Comparison of ENCODE assay signal across 12 mouse cellular contexts in genomic region chrX:149762853-149763252, GRCm38 (mm10). TPM values are rescaled to one million over a fixed set of nuclear protein-coding genes. Genes with fewer than 3 reads are reported as not detected.
DNase-seq lines count a peak whose midpoint lies in the region; ATAC-seq and TF ChIP-seq lines count a peak whose summit lies in the region.
"Not testable (repeated sequence)": the region's sequence is repeated elsewhere in the genome, so short reads cannot be mapped to it uniquely, and the experiment has no call there.
"Had no signal": no experiment of that assay in that cellular context is flagged by ENCODE, and none has a peak within 500 bp of the region (broad histone marks: within the 10 kb centered on the region; RNA-seq: fewer than 3 reads in every experiment).

No protein-coding gene starts in this region.

- not testable (repeated sequence) for TF ChIP-seq POLR2A in ES-Bruce4 (IDR thresholded peaks at IDR 0.05; ENCODE audit: insufficient read depth, low read length)

- not testable (repeated sequence) for H3K4me2 ChIP-seq in hindbrain, postnatal 0 days (ENCODE audit: low read depth, low read length); liver, postnatal 0 days (ENCODE audit: low read depth, low read length)

- ATAC-seq in hindbrain, postnatal 0 days; liver, postnatal 0 days: not testable (repeated sequence)

- peak; percentile 8 for TF ChIP-seq CTCF in ES-Bruce4 (IDR thresholded peaks at IDR 0.05; ENCODE audit: low read depth, low read length)
- TF ChIP-seq CTCF in hindbrain, postnatal 0 days (IDR thresholded peaks at IDR 0.05; ENCODE audit: low read depth) = peak; percentile 31; the same call in 1 of the 2 replicates
- peak; percentile 33 for TF ChIP-seq CTCF in liver, postnatal 0 days (IDR thresholded peaks at IDR 0.05; ENCODE audit: low read depth)

- DNase-seq in adrenal gland, postnatal 14 days = peak; percentile 58
- DNase-seq in cerebellum, postnatal 36 days = peak; percentile 1 to 41
- DNase-seq in hindbrain, postnatal 0 days (ENCODE audit: low spot score); liver, postnatal 0 days: not testable (repeated sequence)
- peak; percentile 3 to 46 for DNase-seq in kidney, postnatal 4 days
- DNase-seq in retina, embryonic 14.5 days (ENCODE audit: low spot score) = peak; percentile 43
- peak; percentile 22 for DNase-seq in urinary bladder, adult 2 months (ENCODE audit: low spot score)

- not testable (repeated sequence) for H3K27ac ChIP-seq in ES-Bruce4 (ENCODE audit: insufficient read depth, low read length); hindbrain, postnatal 0 days; liver, postnatal 0 days (ENCODE audit: low read depth)

- H3K36me3 ChIP-seq in ES-Bruce4 (ENCODE audit: control insufficient read depth, insufficient read depth, low read length, poor library complexity, severe bottlenecking); hindbrain, postnatal 0 days (ENCODE audit: insufficient read depth, low read length); liver, postnatal 0 days (replicated peaks; ENCODE audit: insufficient read depth, low read length): not testable (repeated sequence)

- H3K9ac ChIP-seq in ES-Bruce4 (ENCODE audit: low read depth, poor library complexity, severe bottlenecking); hindbrain, postnatal 0 days (replicated peaks; ENCODE audit: low read length); liver, postnatal 0 days (replicated peaks): not testable (repeated sequence)

- not testable (repeated sequence) for H3K4me1 ChIP-seq in ES-Bruce4 (ENCODE audit: control insufficient read depth, insufficient read depth, low read length); hindbrain, postnatal 0 days (ENCODE audit: insufficient read depth, low read length); liver, postnatal 0 days (ENCODE audit: insufficient read depth)

- 57% methylated on average over 4 of the region's 4 CpGs for WGBS in hindbrain, postnatal 0 days
- WGBS in liver, postnatal 0 days (ENCODE audit: insufficient replicate concordance) = 47% methylated on average over 4 of the region's 4 CpGs

- H3K9me3 ChIP-seq in ES-Bruce4 (replicated peaks; ENCODE audit: control insufficient read depth, insufficient read depth, low read length, poor library complexity, severe bottlenecking); hindbrain, postnatal 0 days (ENCODE audit: low read length); liver, postnatal 0 days (ENCODE audit: low read length): not testable (repeated sequence)

- not testable (repeated sequence) for H3K4me3 ChIP-seq in ES-Bruce4 (ENCODE audit: low read depth, low read length); hindbrain, postnatal 0 days (ENCODE audit: low read length); liver, postnatal 0 days (ENCODE audit: low read depth, low read length)

- TF ChIP-seq EP300 in ES-Bruce4 (IDR thresholded peaks at IDR 0.05; ENCODE audit: insufficient read depth, low read depth, low read length); liver, postnatal 0 days (IDR thresholded peaks at IDR 0.05; ENCODE audit: low read depth): not testable (repeated sequence)

- H3K27me3 ChIP-seq in ES-Bruce4 (ENCODE audit: control insufficient read depth, insufficient read depth, low read length, poor library complexity, severe bottlenecking); hindbrain, postnatal 0 days (ENCODE audit: insufficient read depth, low read length); liver, postnatal 0 days (ENCODE audit: insufficient read depth, low read length): not testable (repeated sequence)

RNA-seq across cellular contexts. Expression of gene Gm15097, which starts 21.4 kb away (rescaled TPM):
- 0.56 TPM in 1 of 2 replicates, not detected in the other for polyA plus RNA-seq in ES-Bruce4 (2011; ENCODE audit: insufficient read depth, insufficient read length, low read depth, missing spikeins)
- not detected in 2 replicates for total RNA-seq in adrenal gland, postnatal 14 days (2021)
- total RNA-seq in hindbrain, postnatal 0 days (2014; rRNA removed) = not detected in 2 replicates
- polyA plus RNA-seq in hindbrain, postnatal 0 days (2015; fragmentation: Nextera tagmentation; extraction: Ambion mirVana) = not detected in 2 replicates
- not detected in 2 replicates for polyA plus RNA-seq in liver, postnatal 0 days (2015; fragmentation: Nextera tagmentation; extraction: Ambion mirVana)
- polyA plus RNA-seq in urinary bladder, adult 2 months (2012; rRNA removed) = not detected in 2 replicates
- polyA plus RNA-seq: heart, embryonic 11.5 days; hindbrain, embryonic 13.5 days; limb, embryonic 14.5 days; thymus, adult 2 months had no signal
